Mouse (Mus musculus): ENCODE data around the gene Fcgr2b.
A peak's percentile ranks its signal among the peaks of the same experiment; 100 is the strongest.
"Not testable (repeated sequence)": the region's sequence is repeated elsewhere in the genome, so short reads cannot be mapped to it uniquely, and the experiment has no call there.

Fcgr2b gene

GRCm38 (mm10) chr1:170976447-170976846 lies at the start of gene Fcgr2b:
TSS of gene Fcgr2b (minus strand) at chr1:170976547.
- DNase-seq (ENCODE audit: low read depth) = no peak

GRCm38 (mm10) chr1:171019311-171019950 lies 43.1 kb upstream of the Fcgr2b start:
- no peak for DNase-seq (ENCODE audit: low read depth)

GRCm38 (mm10) chr1:171018737-171019136 lies 42.4 kb upstream of the Fcgr2b start, which contains the start of gene Fcgr4:
TSS of gene Fcgr4 (plus strand) at chr1:171018920.
- no peak for DNase-seq (ENCODE audit: low read depth)

GRCm38 (mm10) chr1:171017468-171018158 lies 41.3 kb upstream of the Fcgr2b start:
- DNase-seq (ENCODE audit: low read depth) = no peak

- DNase-seq (ENCODE audit: low read depth) = no peak
Observed at GRCm38 (mm10) chr1:171016676-171017356, 40.5 kb upstream of the Fcgr2b start.

GRCm38 (mm10) chr1:171011733-171012132 lies 35.4 kb upstream of the Fcgr2b start:
- DNase-seq (ENCODE audit: low read depth) = no peak

- DNase-seq (ENCODE audit: low read depth) = peak; percentile 39
Observed at GRCm38 (mm10) chr1:171006905-171007304, 30.6 kb upstream of the Fcgr2b start.

- no peak for DNase-seq (ENCODE audit: low read depth)
Observed at GRCm38 (mm10) chr1:171006335-171006734, 30.0 kb upstream of the Fcgr2b start.

GRCm38 (mm10) chr1:171005586-171005985 lies 29.2 kb upstream of the Fcgr2b start:
- no peak for DNase-seq (ENCODE audit: low read depth)

GRCm38 (mm10) chr1:171005081-171005480 lies 28.7 kb upstream of the Fcgr2b start:
- no peak for DNase-seq (ENCODE audit: low read depth)

- DNase-seq (ENCODE audit: low read depth) = no peak
Observed at GRCm38 (mm10) chr1:170999811-171000210, 23.5 kb upstream of the Fcgr2b start.

- DNase-seq (ENCODE audit: low read depth) = peak; percentile 47
Observed at GRCm38 (mm10) chr1:170997756-170998655, 21.7 kb upstream of the Fcgr2b start.

GRCm38 (mm10) chr1:170996753-170997152 lies 20.4 kb upstream of the Fcgr2b start:
- DNase-seq (ENCODE audit: low read depth) = peak; percentile 65

GRCm38 (mm10) chr1:170996034-170996433 lies 19.7 kb upstream of the Fcgr2b start:
- no peak for DNase-seq (ENCODE audit: low read depth)

- peak; percentile 47 for DNase-seq (ENCODE audit: low read depth)
Observed at GRCm38 (mm10) chr1:170992550-170992949, 16.2 kb upstream of the Fcgr2b start.

- no peak for DNase-seq (ENCODE audit: low read depth)
Observed at GRCm38 (mm10) chr1:170989656-170990055, 13.3 kb upstream of the Fcgr2b start.

GRCm38 (mm10) chr1:170985861-170986260 lies 9.5 kb upstream of the Fcgr2b start:
- no peak for DNase-seq (ENCODE audit: low read depth)

- DNase-seq (ENCODE audit: low read depth) = no peak
Observed at GRCm38 (mm10) chr1:170985092-170985491, 8.7 kb upstream of the Fcgr2b start.

- no peak for DNase-seq (ENCODE audit: low read depth)
Observed at GRCm38 (mm10) chr1:170983066-170983465, 6.7 kb upstream of the Fcgr2b start.

- no peak for DNase-seq (ENCODE audit: low read depth)
Observed at GRCm38 (mm10) chr1:170982301-170982700, 6.0 kb upstream of the Fcgr2b start.

- not testable (repeated sequence) for DNase-seq (ENCODE audit: low read depth)
Observed at GRCm38 (mm10) chr1:170981679-170982078, 5.3 kb upstream of the Fcgr2b start.

- DNase-seq (ENCODE audit: low read depth) = no peak
Observed at GRCm38 (mm10) chr1:170978601-170979000, 2.3 kb upstream of the Fcgr2b start.

Measured in induced T-regulatory cell, adult 2 months (primary cell).